Mouse (Mus musculus) olfactory bulb, adult 2 months (tissue): ENCODE data around the gene Fbxo47. TPM values are rescaled to one million over a fixed set of nuclear protein-coding genes. Genes with fewer than 3 reads are reported as not detected.

Source experiments
- H3K27ac ChIP-seq: fragments of 200-500 bp; 2 replicates; pipeline ENCODE4 v1.5.1; 2012; ENCODE audit warnings: low read depth, low read length; ENCODE audit not compliant: insufficient read depth
- H3K4me1 ChIP-seq: fragments of 200-500 bp; 2 replicates; pipeline ENCODE4 v1.6.1; 2012; ENCODE audit warnings: low read length; ENCODE audit not compliant: control insufficient read depth, insufficient read depth
- H3K4me3 ChIP-seq: fragments of 200-500 bp; 2 replicates; pipeline ENCODE4 v1.5.1; 2012; ENCODE audit warnings: mild to moderate bottlenecking, low read depth, low read length, moderate library complexity; ENCODE audit not compliant: insufficient read depth
- CTCF ChIP-seq: fragments of 200-500 bp; IDR thresholded peaks from 2 replicates; pipeline ENCODE4 v1.5.1; 2012; ENCODE audit warnings: low read depth, mild to moderate bottlenecking, low read length, moderate library complexity; ENCODE audit not compliant: insufficient read depth
- POLR2A ChIP-seq: fragments of 200-500 bp; IDR thresholded peaks from 2 replicates; pipeline ENCODE4 v1.6.1; 2012; ENCODE audit warnings: mild to moderate bottlenecking, low read depth, low read length, moderate library complexity; ENCODE audit not compliant: insufficient read depth
- WGBS: fragments of 180-500 bp; shearing (Covaris S2); methylation state at CpG from one replicate; pipeline ENCODE4 v1.1.7; 2018; 5-methylcytosine and 5-hydroxymethylcytosine counted together
- polyA plus RNA-seq: library from polyadenylated mRNA; stranded (reverse); fragments of >200 nt; gene quantifications from 2 replicates; pipeline ENCODE4 v1.2.4, GENCODE M21; 2012; ENCODE audit warnings: low replicate concordance; ENCODE audit not compliant: missing spikeins, insufficient read depth, insufficient read length

The Fbxo47 gene
- polyA plus RNA-seq, 1 experiment: not detected

GRCm38 (mm10) chr11:97907935-97908334 is 24.0 kb upstream of the Fbxo47 start:
- Histone ChIP-seq H3K27ac (no peak overlapping the region), H3K4me1 (peaks cover 8% of the 10 kb centered on the region), H3K4me3 (no peak overlapping the region)
- TF ChIP-seq POLR2A (no peak), CTCF (no peak)
- 87% methylated on average over 5 of the region's 5 CpGs for WGBS

GRCm38 (mm10) chr11:97906905-97907304 is 23.0 kb upstream of the Fbxo47 start:
- 93% methylated on average over 9 of the region's 9 CpGs for WGBS
- H3K27ac ChIP-seq: no peak overlapping the region
- H3K4me3 ChIP-seq: no peak overlapping the region
- no peak for TF ChIP-seq CTCF
- no peak for TF ChIP-seq POLR2A
- peaks cover 8% of the 10 kb centered on the region for H3K4me1 ChIP-seq

GRCm38 (mm10) chr11:97905941-97906340 is 22.0 kb upstream of the Fbxo47 start:
- peaks cover 2% of the 10 kb centered on the region for H3K4me1 ChIP-seq
- WGBS: 74% methylated on average over 2 of the region's 2 CpGs
- TF ChIP-seq POLR2A: no peak
- TF ChIP-seq CTCF: no peak
- H3K4me3 ChIP-seq: no peak overlapping the region
- H3K27ac ChIP-seq: no peak overlapping the region

- no peak overlapping the region for H3K4me3 ChIP-seq
- no peak for TF ChIP-seq CTCF
- no peak for TF ChIP-seq POLR2A
- no peak overlapping the region for H3K27ac ChIP-seq
- no peaks in the 10 kb centered on the region for H3K4me1 ChIP-seq
- WGBS: 87% methylated on average over 2 of the region's 2 CpGs
These were observed 21.6 kb upstream of the Fbxo47 start for GRCm38 (mm10) chr11:97905540-97905939.

GRCm38 (mm10) chr11:97904801-97905200 is 20.8 kb upstream of the Fbxo47 start:
- H3K4me3 ChIP-seq: no peak overlapping the region
- TF ChIP-seq CTCF (no peak), POLR2A (no peak)
- no peak overlapping the region for H3K27ac ChIP-seq
- WGBS: 88% methylated on average over 13 of the region's 13 CpGs
- H3K4me1 ChIP-seq: no peaks in the 10 kb centered on the region

GRCm38 (mm10) chr11:97901806-97902205 is 17.9 kb upstream of the Fbxo47 start:
- H3K4me1 ChIP-seq: no peaks in the 10 kb centered on the region
- H3K4me3 ChIP-seq: no peak overlapping the region
- no peak overlapping the region for H3K27ac ChIP-seq
- TF ChIP-seq CTCF (no peak), POLR2A (no peak)
- 90% methylated on average over 6 of the region's 6 CpGs for WGBS

GRCm38 (mm10) chr11:97899822-97900221 is 15.9 kb upstream of the Fbxo47 start:
- Histone ChIP-seq H3K4me3 (no peak overlapping the region), H3K27ac (no peak overlapping the region), H3K4me1 (no peaks in the 10 kb centered on the region)
- 0% methylated on average over 2 of the region's 2 CpGs for WGBS
- TF ChIP-seq CTCF: no peak
- TF ChIP-seq POLR2A: no peak

GRCm38 (mm10) chr11:97897568-97898185 is 13.7 kb upstream of the Fbxo47 start:
- Histone ChIP-seq H3K4me3 (no peak overlapping the region), H3K27ac (no peak overlapping the region), H3K4me1 (no peaks in the 10 kb centered on the region)
- 84% methylated on average over 3 of the region's 3 CpGs for WGBS
- TF ChIP-seq POLR2A (no peak), CTCF (no peak)

- WGBS: 58% methylated on average over 4 of the region's 4 CpGs
- Histone ChIP-seq H3K4me1 (no peaks in the 10 kb centered on the region), H3K4me3 (no peak overlapping the region), H3K27ac (no peak overlapping the region)
- no peak for TF ChIP-seq CTCF
- no peak for TF ChIP-seq POLR2A
These were observed 12.7 kb upstream of the Fbxo47 start for GRCm38 (mm10) chr11:97896655-97897054.

GRCm38 (mm10) chr11:97891821-97892220 is 7.9 kb upstream of the Fbxo47 start:
- 83% methylated on average over 5 of the region's 5 CpGs for WGBS

More at GRCm38 (mm10) chr11:97891821-97892220, 7.9 kb upstream of the Fbxo47 start:
- Histone ChIP-seq H3K4me3 (no peak overlapping the region), H3K27ac (no peak overlapping the region), H3K4me1 (no peaks in the 10 kb centered on the region)
- TF ChIP-seq CTCF (no peak), POLR2A (no peak)
